Mouse (Mus musculus): Measurements from ENCODE around the gene Gpr87.

The Gpr87 gene

DNA sequence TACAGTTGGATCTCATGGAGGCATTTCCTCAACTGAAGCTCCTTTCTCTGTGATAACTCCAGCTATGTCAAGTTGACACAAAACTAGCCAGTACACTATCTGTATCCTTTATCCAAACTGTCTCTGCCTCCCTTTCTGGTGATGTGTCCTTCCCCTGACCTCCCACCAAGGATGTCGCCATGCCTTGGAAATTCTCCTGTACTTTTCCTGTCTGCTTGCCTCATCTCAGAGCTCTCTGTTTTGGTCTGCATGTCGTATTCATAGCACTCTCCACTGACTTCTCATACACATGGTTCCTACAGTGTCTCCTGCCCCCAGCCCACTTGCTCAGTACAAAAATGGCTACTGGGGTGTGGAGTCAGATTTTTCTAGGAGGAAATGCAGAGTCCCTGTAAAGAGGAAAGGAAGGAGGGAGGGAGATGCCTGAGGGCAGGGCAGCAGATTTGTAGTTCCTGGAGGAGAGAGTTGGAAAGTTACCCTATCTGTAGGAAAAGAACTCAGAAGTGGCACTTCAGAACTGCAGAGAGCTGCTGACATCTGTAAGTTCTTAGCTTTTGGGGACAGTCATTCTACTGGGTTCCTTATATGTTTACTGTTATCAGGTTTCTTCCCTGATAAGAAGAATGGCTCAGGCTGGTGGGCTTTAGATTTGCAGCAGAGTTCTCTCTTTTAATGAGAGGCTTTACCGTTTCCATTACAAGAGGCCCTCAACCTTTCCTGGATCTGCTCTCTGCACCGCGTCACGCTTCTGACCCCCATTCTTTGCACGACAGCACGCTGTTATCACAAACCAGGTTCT lies 53.2 kb downstream of the Gpr87 start:
- in situ Hi-C loops (cut with MboI, MseI), result loop anchor here in 1 of 2 experiments (10.0 kb wide), 1 partner anchor 1133 kb away; no protein-coding TSS in a partner anchor

DNA sequence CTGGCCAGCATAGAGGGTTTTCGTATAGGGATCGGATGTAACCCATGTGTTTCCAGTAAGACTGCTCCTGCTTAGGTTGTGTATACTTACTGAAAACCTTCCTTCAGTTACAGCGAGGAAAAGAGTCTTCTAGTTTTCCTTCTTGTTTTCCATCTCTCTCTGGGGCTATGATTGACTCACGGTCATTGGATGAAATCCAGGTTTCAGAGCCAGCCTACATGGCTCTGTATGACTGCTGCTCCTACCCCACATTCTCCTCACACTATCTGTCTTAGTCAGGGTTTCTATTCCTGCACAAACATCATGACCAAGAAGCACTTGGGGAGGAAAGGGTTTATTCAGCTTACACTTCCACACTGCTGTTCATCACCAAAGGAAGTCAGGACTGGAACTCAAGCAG lies 54.0 kb downstream of the Gpr87 start:
- in situ Hi-C loops (cut with MboI, MseI), result loop anchor here in 1 of 2 experiments (10.0 kb wide), 1 partner anchor 1134 kb away; no protein-coding TSS in a partner anchor

DNA sequence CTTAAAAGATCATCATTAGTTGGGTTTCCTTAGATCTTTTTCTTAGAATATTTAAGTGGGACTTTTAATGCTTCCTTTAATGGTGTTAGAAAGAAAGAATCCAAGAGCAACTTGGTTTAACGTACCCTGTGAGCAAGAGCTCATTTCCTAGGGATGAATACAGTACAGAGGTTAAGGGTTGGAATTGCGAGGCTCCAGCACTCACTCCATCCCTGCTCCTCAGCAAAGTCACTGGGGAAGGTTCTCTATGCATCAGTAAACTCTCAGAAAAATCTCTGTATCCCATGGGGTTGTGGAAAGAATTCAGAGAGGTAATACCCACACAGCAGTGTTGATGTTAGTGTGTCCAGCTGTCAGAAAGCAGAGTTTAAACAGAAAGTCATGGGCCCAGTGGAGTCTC lies 54.8 kb downstream of the Gpr87 start:
- in situ Hi-C loops (cut with MboI, MseI), result loop anchor here in 1 of 2 experiments (10.0 kb wide), 1 partner anchor 1135 kb away; no protein-coding TSS in a partner anchor

GRCm38 (mm10) chr3:59139651-59140051 lies 55.3 kb downstream of the Gpr87 start:
- in situ Hi-C loops (cut with MboI, MseI), result loop anchor here in 1 of 2 experiments (10.0 kb wide), 1 partner anchor 1135 kb away; no protein-coding TSS in a partner anchor

DNA sequence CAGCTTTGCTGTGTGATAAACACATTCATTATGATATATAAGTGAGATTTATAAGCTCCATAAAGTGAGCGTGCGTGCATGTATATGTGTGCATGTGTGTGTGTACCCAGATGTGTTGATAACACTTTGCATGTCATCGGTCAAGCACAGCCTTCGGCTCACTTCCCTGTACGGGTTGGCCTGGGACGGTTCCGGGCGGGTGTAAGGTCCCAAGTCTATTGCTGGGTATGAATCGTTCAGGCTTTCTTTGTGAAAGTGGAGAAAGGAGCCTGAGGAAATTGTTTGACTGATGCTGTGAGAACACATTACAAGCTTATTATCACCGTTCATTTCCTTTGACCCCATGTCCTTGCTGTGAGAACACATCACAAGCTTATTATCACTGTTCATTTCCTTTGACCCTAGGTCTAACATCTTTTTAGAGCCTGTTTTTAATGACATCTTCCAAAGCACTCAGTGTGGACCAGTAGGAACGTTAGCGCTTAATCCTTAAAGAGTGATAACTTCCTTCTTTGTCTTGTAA lies 55.9 kb downstream of the Gpr87 start:
- in situ Hi-C loops (cut with MboI, MseI), result no loop called here

DNA sequence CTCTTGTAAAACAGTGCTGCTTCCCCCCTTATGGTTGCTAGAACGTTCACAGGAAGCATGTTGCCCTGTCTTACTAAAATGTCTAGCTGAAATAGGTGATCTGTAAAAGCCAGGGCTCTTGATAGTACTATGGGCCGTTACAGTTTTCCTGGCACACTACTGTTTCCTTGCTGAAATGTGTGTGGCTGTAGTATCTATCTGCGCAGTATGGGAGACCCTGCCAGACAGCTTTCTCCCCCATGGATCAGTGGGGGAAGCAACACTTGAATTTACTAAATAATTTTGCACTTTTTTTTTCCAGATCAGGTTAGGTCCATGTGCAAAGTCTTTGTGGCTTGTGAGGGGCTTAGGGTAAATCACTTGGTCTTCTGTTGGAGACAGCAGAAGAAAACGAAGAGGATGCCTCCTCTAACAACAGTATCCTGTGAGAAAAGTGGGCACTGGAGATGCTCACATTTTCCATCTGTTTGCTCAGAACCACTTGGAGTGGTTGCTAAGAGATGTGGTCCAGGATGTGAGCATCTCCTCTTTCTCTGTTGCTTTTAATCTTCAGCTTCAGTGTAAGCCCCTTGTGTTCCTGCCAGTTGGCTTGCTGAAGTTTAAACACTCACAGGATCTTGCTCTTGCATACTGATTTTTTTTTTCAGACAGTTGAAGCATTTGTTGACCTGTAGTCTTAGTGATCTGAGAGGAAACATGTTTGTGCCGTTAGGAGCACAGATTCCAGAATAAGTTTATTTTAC lies 58.8 kb downstream of the Gpr87 start:
- in situ Hi-C loops (cut with MboI, MseI), result no loop called here

DNA sequence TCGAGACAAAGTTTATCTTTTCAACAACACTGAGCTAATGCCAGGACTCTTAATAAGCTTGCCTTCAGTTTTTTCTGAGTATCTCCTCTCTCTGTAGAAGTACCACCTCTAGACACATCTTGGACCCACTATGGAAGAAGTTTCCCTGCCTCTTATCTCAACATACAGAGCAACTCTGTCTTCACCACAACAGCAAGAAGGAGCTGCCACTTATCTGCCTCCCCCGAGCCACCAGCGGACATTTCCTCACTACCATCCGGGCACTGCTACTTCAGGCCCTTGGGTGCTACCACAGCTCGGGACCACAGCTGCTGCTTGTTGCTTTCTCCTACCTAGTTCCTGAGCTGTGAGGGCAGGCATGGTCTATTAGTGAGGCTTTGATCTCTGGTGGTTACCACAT lies 61.7 kb downstream of the Gpr87 start:
- in situ Hi-C loops (cut with MboI, MseI), result no loop called here

- in situ Hi-C loops (cut with MboI, MseI), result no loop called here
These were observed 62.9 kb downstream of the Gpr87 start for GRCm38 (mm10) chr3:59131966-59132365.

DNA sequence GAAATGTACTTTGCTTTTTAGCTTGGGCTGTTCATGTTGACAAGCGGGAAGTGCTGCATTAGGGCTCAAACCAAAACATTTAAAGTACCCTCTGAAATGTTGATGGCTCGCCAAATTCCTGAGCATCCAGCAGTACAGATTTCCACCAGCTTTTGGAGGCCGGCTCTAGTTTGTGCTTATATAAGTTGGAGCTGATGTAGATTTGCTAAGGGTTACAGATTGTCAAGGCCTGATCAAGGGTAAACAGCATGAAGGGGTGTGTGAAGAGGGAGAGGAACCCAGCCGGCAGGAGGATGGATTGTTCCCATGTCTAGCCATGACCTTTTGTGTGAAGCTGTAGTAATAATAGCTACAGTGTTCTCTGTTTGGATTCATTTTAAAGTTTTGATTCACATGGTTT lies 63.8 kb downstream of the Gpr87 start:
- in situ Hi-C loops (cut with MboI, MseI), result no loop called here

- in situ Hi-C loops (cut with MboI, MseI), result no loop called here
These were observed 64.5 kb downstream of the Gpr87 start for GRCm38 (mm10) chr3:59130431-59130830.

DNA sequence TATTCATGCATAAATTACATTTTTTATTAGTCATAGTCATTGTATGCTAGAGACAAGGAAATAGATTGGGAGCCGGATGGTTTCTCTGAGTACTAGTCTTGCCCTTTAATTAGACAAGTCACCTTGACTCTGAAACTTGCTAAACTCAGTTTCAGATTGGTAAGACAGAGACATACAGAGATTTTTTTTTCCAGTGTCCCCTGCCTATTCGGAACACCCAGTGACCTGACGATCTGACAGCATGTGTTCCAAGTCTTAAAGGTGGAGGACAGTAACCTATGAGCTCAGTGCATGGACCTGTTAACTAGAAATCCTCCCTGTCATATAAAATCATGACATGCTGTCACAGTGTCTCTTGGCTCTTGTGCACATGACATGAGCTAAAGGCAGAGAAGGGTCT lies 65.4 kb downstream of the Gpr87 start:
- in situ Hi-C loops (cut with MboI, MseI), result no loop called here
